Mouse (Mus musculus): ENCODE data around the gene Gfpt2. TPM values are rescaled to one million over a fixed set of nuclear protein-coding genes. Genes with fewer than 3 reads are reported as not detected.
A peak's percentile ranks its signal among the peaks of the same experiment; 100 is the strongest.
"Not testable (repeated sequence)": the region's sequence is repeated elsewhere in the genome, so short reads cannot be mapped to it uniquely, and the experiment has no call there.

The Gfpt2 gene
- total RNA-seq, 4 experiments from 2014 or later = 6.3 to 9.0 (median 7.9) TPM

DNA sequence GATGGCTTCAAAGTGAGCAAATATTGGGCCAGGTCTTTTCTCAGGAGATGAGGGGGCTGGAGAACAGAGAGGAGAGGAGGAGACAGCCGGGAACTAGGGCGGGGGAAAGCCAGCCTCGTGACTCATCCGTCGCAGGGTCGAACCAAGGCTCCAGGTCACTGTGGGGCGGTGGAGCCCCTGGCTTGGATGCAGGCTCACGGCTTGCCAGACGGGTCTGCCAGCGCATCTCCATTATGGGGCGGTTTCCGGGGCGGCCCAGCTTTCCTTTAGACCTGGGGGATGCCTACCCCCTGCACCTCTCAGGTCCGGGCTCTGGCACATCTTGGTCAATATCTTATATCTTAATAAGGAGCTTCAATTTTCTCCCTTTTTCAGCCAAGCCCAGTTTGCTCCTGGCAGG lies 847 bp upstream of the Gfpt2 start:
- DNase-seq (ENCODE audit: low spot score in 2 of 2) = no peak

DNA sequence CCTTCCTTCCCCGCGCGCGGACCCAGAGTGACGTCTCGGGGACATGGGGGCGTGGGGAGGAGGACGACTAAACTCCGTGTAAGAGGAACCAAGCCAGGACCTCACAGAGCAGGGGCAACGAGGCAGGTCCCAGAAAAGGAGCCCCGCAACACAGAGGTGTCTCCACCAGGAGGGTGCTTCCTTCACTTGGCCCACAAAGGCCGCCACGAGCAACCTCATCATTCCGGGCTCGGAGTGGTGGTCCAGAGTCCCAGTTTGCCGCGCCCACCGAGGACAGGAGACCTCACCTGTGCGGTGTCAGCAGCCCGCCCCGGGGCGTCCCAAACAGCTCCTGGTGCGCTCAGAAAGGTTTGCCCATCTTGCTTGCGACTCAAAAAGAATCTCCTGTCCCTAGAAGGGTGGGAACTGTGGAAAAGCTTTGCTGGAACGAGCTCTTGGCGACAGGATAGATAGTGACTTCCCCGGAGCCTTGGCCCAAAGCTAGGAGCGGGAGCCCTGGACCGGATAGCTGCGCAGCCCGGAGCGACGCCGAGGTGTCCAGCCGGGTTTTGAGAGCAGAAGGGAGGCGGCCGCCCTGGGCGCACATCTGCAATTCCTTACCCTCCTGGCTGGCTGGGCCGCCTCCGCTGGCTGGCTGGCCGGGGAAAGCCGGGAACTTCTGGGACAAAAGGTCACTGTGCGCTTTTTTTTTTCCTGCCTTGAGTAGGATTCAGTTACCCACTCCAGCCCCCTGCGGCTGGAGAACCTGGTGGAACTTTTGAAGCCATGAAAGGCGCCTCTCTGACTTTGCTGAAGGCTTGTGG lies 565 bp downstream of the Gfpt2 start:
- DNase-seq (ENCODE audit: low spot score in 2 of 2) = no peak

DNA sequence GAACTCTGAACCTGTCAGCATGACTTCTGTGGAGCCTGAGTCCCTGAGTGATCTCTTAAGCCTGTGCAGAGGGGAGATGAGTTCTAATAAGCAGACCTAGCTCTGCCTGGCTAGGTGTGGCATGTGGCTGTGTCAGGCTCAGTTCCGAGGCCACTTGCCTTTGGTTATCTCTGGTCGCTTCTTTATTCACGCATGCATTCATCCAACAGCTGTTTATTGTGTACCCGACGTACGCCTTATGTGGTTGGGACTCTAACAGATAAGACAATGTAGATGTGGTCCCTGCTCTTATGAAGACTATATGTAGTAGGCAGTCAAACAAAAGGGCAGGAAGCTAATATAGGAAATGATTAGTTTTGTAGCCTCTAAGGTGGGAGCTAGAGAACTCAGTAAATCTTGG lies 5.0 kb downstream of the Gfpt2 start:
- no peak for DNase-seq (ENCODE audit: low spot score in 2 of 2)

DNA sequence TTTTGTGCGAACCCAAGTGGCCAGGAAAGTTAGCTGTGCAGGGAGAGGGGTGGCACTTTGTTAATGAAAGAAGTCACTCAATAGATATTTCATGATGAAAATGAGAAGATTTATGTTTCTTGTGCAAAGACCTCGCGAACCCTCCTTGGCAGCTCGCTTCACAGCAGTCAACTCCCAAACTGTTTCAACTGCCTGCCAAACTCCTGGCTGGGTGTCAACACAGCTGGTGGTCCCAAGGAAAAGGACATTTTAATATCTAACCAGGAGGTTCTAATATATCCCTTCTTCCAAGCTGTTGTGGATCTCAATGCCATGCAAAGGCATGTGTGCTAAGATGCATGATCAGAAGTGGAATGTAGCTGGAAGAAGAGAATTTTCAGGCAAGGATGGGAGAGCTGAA lies 7.5 kb downstream of the Gfpt2 start:
- no peak for DNase-seq (ENCODE audit: low spot score in 2 of 2)

DNA sequence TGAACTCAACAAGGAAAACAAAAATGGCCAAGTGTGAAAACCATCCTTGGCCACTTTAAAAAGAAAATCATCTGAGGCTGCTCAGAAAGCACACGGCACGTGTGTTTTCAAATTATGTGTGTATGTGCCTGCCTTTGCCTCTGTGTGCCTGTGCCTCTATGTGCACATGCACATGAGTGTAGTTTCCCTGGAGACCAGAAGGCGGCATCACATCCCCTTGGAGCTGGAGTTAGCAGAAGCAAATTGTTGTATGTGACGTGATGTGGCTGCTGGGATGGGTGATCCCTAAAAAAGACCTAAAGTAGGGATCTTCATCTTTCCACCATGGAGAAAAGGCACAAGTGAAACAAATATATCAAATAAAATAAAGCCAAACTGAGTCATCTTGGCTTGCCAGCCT lies 9.8 kb downstream of the Gfpt2 start:
- no peak for DNase-seq (ENCODE audit: low spot score in 2 of 2)

DNA sequence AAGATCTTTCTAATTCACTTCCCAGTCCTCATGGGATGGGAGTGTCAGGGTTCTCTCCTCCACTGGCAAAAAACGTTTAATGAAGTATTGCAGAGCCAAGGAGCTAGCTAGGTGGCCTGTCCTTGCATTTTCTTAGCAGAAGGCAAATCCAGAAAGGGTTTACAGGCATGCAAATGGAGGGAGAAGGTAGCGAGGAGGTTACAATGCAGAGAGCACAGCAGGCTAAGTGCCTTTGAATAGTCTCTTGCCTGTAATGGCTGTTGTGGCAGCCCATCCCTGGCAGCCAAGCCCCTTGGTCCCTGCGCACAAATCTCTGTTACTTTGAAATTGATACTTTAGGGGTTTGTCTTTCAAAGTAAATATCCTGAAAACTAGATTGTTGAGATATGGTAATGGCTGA lies 12.2 kb downstream of the Gfpt2 start:
- no peak for DNase-seq (ENCODE audit: low spot score in 2 of 2)

DNA sequence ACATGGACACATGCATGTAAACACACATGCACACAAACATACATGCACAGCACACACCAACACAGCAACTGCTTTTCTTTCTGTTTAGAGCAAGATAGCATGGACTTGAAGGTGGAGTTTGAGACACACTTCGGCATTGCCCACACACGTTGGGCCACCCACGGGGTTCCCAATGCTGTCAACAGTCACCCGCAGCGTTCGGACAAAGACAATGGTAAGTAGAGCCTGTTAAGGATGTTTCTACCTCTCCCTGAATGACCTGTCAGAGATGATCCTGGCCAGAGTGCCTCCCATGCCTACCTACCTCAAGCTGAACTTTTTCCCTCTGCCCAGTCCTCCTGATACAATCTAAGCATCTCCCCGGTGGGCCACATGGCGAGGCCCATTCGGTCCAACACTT lies 15.0 kb downstream of the Gfpt2 start:
- DNase-seq (ENCODE audit: low spot score in 2 of 2) = no peak

DNA sequence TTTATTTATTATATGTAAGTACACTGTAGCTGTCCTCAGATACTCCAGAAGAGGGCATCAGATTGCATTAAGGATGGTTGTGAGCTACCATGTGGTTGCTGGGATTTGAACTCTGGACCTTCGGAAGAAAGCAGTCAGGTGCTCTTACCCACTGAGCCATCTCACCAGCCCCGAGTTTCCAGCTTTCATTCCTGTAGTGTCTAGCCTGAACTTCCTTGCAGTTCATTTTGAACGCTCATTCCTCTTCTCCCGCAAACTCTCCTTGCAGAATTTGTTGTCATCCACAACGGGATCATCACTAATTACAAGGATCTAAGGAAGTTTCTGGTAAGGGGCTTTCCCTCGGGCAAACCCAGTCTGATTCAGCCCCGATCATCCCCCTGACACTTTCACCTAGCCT lies 16.7 kb downstream of the Gfpt2 start:
- DNase-seq (ENCODE audit: low spot score in 2 of 2) = not testable (repeated sequence)

DNA sequence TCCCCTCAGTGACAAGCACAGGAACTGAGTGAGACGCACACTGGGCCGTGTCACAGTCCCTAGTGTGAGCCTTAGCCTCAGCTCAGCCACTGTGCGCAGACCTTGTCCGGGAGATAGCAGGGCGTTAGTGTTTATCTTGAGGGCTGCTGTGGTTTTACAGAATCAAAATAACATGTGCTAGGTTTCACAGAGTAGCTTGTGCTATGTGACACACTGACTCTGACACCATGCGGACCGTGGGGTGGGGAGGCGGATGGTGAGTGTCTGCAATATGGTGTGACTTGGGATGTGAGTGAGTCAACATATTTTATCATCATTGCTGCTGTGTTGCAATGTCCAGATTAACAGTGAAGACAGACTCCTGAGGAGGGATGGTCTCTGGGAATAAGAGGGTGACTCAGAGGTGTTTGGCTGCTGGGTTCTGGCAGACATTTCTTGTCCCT lies 17.1 kb downstream of the Gfpt2 start:
- peak in 1 of 2 experiments; percentile 28 for DNase-seq (ENCODE audit: low spot score in 2 of 2)

DNA sequence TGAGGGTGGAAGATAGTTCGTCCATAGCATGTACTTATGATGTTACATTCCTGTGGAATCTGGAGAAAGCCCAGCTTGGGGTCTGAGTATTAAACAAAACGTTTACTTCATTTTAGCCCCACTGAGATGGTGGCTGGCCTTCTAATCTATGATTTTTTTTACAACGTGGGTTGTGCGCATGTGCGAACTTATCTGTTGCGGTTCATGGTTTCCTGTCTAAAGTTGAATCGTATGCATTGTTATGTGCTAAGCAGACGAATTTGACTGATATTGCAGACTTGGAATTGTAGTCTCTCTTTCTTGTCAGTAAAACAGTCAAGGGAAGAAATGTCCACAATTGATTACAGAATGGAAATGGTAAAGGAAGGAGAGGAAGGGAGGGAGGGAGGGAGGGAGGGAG lies 17.9 kb downstream of the Gfpt2 start:
- DNase-seq (ENCODE audit: low spot score in 2 of 2) = no peak

DNA sequence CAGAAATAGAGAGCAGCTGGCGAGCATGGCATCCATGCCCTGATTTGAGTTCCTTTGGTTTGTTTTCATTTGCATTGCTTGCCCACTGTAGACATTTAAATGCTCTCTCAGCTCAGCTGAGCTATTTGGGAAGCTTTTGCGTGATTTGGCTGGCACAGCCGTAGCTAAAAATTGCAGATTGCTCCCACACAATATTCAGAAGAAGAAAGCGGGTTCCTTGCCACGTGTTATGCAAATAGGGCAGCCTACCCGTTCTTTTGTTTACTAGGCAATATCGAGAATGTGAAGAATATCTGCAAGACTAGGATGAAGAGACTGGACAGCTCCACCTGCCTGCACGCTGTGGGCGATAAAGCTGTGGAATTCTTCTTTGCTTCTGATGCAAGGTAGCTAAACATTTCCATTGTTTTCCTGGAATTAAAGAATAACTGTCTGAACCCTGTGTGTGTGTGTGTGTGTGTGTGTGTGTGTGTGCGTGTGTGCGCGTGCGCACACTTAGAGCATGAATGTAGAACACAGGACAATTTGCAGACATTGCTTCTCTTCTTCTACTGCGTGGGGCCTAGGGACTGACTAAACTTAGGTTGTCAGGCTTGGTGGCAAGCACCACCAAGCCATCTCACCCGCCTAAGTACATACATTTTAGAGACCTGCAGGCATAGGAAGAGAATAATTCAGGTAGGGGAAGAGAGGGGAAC lies 25.0 kb downstream of the Gfpt2 start:
- peak; percentile 51 to 91 for DNase-seq (ENCODE audit: low spot score in 2 of 2)

DNA sequence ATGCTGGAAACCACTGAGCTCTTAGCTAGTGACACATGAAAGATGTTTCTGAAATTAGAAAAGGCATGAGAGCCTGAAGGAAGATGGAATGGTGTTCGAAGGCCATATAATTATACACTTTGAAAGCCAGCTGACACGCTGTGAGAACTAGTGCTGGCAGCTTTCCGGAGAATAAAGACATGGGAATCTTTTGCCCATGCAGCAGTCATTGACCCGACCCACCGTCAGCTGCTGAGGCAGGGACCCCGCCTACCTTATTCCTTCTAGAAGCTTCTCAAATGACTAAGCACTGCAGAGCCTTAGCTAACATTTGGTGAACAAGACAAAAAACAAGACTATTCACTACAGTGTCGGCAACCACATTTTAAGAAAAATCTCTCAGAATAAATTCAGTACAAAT lies 25.7 kb downstream of the Gfpt2 start:
- peak in 1 of 2 experiments; percentile 50 for DNase-seq (ENCODE audit: low spot score in 2 of 2)

DNA sequence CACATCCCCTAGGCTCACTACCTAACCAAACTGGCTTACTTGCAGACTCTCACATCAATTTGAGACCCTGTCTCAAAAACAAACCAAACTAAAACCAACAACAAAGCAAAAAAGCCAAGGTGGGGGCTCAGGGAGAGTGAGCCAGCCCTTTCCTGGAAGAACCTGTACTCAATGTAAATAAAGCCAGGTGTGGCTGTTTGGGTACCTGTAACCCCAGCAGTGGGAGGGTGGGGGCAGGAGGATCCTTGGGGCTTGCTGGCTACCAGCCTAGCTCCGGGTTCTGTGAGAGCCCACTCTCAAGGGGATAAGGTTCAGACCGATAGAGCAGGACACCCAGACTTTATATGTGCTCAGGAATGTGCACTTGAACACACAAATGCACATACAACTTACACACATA lies 26.9 kb downstream of the Gfpt2 start:
- no peak for DNase-seq (ENCODE audit: low spot score in 2 of 2)

DNA sequence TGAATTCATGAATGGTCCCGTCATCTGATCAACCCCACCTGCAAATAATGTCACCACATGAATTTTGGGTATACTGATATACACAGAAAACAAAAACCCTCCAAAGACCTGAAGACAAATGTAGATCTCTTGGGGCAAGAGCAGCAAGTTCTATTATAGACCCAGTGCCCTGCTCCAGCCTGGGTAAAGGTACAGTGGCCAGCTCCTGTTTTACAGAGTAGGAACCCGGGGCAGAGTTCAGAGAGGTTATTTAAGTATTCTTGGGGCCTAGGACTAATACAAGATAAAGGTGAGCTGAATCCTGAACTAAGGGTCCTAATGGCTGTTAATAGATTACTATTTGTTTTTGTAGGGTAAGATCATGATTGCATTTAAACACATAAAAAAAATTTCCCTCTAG lies 27.6 kb downstream of the Gfpt2 start:
- DNase-seq (ENCODE audit: low spot score in 2 of 2) = no peak

DNA sequence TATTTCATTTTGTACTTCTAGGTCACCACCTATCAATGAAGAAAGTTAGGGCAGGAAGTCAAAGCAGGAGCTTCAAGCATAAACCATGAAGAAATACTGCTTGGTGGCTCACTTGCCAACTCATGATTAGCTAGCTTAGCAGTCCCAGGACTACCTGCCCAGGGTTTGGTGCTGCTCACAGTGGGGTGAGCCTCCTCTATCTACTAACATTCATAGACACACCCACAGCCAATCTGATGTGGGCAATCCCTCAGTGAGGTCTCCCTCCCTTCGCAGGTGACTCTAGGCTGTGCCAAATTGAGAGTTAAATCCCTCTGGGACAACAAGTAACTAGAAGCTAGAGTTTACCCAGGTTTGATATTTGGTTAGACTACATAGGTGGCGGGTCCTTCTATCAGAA lies 28.4 kb downstream of the Gfpt2 start:
- DNase-seq (ENCODE audit: low spot score in 2 of 2) = no peak

DNA sequence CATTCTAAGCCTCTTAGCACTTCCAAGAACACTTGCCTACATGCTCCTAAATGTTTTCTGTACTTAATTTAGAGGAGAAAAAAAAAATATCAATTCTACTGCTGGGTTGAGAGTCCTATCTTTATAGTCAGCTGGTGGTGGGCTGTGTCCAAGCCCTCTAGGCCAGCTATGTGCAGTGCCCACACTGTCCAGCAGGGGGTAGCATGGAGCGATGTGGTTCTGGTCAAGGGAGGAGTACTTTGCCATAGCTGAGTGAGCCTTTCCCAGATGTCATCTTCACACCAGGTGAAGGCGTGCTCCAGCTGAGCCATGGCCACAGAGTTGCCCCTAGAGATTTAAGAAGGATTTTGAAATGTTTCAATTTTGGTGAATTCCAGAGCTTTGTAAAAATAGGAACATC lies 30.9 kb downstream of the Gfpt2 start:
- DNase-seq (ENCODE audit: low spot score in 2 of 2) = peak in 1 of 2 experiments; percentile 69

DNA sequence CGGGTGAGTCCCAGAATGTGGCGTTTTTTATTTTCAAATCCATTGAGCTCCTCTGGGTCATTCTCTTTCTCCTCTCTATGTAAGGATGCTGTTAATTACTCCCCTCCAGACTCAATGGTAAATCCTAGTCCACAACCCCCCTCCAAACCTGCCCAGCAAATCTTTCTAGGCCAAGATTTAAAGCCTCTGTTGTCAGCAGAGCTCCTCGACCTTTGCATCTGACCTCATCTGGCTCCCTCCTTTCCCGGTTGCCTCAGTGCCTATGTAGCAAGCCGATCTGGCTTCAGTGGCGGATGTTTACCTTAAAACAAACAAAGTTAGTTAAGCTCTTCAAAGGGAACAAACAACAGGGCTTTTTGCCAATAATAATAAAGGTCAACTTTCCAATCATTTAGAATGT lies 33.3 kb downstream of the Gfpt2 start:
- no peak for DNase-seq (ENCODE audit: low spot score in 2 of 2)

DNA sequence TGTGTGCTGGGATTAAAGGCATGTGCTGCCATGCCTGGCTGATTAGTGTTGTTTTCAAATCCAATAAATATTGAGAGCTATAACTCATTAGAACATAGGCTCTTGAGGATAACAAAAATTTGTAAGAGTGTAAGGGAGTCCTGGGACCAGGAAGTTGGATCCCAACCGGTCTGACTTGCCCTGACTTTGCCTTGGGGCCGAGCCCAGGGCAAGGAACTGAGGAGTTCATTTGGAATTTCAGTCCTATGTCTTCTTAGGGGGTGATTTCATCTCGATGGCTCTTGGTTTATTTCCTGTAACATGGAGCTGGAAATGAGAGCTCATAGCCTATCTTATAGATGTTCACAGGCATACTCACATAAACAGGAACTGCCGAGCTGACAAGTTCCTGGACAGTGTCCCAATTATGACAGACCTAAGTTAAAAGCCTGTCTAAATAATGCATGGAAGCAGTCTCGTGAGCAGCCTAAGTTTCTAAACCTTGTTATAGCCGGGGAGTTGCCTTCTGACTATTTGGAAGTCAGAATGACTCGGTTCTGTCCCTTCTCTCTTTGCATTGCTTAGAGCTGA lies 35.3 kb downstream of the Gfpt2 start:
- no peak for DNase-seq (ENCODE audit: low spot score in 2 of 2)

DNA sequence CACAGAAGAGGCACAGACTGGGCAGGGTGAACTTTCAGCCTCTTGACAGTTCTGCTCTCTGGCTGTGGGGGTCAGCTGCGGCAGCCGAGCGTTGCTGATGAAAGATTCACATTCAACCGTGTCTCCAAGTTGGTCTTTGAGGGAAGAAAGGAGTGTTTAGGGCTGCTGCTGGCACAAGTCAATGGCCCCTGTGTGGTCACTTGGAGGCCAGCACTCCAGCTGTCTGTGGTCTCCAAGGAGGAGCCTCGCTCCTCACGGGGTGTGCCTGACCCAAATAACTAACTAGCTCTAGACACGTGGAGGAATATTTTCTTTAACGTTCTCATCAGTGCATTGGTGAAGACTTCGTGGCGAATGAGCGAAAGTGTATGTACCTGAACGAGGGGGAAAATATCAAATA lies 38.0 kb downstream of the Gfpt2 start:
- DNase-seq (ENCODE audit: low spot score in 2 of 2) = no peak

DNA sequence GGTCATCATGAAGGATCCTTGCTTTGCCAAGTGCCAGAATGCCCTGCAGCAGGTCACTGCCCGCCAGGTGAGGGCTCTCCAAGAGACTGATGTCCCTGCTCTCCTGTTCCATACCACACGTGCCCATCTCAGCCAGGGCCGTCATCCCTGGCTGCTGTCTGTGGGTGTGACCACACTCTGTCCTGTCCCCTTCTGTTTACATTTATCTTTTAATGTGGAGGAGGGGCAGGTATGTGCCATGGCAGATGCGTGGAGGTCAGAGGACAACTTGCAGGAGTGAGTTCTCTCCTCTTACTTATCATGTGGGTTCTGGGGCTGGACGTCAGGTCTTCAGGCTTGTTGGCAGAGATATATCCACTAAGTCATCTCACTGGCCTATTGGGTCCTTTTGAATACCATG lies 39.0 kb downstream of the Gfpt2 start:
- DNase-seq (ENCODE audit: low spot score in 2 of 2) = no peak

DNA sequence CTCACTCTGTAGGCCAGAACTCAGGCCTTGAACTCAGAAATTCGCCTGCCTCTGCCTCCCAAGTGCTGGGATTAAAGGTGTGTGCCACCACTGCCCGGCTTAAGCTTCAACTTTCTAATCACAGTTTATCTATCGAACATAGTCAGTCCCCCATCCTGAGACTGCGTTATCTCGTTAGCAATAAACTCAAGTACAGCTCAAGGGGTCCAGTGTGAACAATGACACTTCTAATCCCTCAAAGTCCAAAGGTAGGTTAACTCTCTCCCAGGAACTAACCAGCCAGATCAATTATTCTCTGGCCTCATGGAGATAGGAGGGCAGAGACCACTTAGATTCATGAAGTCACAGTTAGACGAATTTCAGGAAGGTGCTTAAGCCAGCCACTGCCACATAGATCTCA lies 40.3 kb downstream of the Gfpt2 start:
- no peak for DNase-seq (ENCODE audit: low spot score in 2 of 2)

DNA sequence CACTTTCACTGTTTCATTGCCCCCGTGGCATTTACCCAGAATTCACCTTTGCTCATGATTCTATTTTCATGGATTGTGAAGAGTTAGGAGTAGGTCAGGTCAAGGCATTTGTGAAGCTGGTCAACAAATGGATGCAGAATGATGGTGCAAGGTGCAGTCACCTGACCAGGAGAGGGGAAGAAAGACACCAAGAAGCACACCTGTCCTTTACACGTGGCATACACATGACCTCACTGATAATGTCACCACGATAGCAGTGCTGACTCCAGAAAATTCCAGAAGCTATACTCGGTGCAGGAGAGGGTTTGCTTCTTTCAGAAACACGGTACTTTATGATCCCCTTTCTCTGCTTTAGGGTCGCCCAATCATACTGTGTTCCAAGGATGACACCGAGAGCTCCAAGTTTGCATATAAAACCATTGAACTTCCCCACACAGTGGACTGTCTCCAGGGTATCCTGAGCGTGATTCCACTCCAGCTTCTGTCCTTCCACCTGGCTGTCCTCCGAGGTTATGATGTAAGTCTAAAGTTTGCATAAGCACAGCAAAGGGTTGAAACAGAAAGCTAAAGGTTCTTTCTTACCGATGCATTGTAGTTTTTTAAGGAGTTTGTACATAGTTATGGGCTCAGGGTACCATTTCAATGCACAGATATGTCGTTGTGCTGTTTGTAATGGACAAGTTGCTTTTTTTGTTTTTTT lies 41.4 kb downstream of the Gfpt2 start:
- no peak for DNase-seq (ENCODE audit: low spot score in 2 of 2)
